Mouse (Mus musculus): Measurements from ENCODE around the gene 2310061I04Rik. TPM values are rescaled to one million over a fixed set of nuclear protein-coding genes. Genes with fewer than 3 reads are reported as not detected.
"Not testable (repeated sequence)": the region's sequence is repeated elsewhere in the genome, so short reads cannot be mapped to it uniquely, and the experiment has no call there.

2310061I04Rik gene
- total RNA-seq (2021) (100 to 1,000 TPM in 1 of 2 experiments, 10 to 100 TPM in 1; 99.4 to 116 TPM), polyA plus RNA-seq (2012; rRNA removed) (164 and 176 TPM in 2 replicates)
- long read RNA-seq, transcript 2310061I04Rik-203 (6 exons, 1,193 nt): minor isoform, 6 of 90 reads
- long read RNA-seq, transcript 2310061I04Rik-204 (6 exons, 1,293 nt): major isoform, 81 of 90 reads
- long read RNA-seq, partial matches to known transcripts: 1 of 90 reads
- long read RNA-seq, other reads (novel, unspliced or antisense): 2 of 90 reads

GRCm38 (mm10) chr17:35896781-35897643 is at the start of gene 2310061I04Rik:
TSS of gene 2310061I04Rik (minus strand) at chr17:35897431.
- Histone ChIP-seq H3K27me3 (ENCODE audit: control insufficient read depth, insufficient read depth, low read length) (no peaks in the 10 kb centered on the region), H3K4me1 (ENCODE audit: control insufficient read depth, insufficient read depth, low read length) (peaks cover 5% of the 10 kb centered on the region), H3K4me3 (peak within 1 kb of the TSS; percentile 95), H3K27ac (peak within 1 kb of the TSS; percentile 90), H3K79me2 (replicated peaks; ENCODE audit: control insufficient read depth, insufficient read depth, low read length) (no peaks in the 10 kb centered on the region), H3K36me3 (ENCODE audit: control insufficient read depth, insufficient read depth, low read length) (no peaks in the 10 kb centered on the region), H3K9ac (ENCODE audit: low read depth, low read length) (peak within 1 kb of the TSS; percentile 98)
- whole genome bisulfite sequencing: 1% methylated on average over 75 of the region's 86 CpGs
- intact Hi-C loops (cut with DNase I): loop anchor here (1.0 to 2.0 kb wide), 2 partner anchors 17 to 20 kb away; partner anchors contain the start of genes Mrps18b and Ppp1r10
- peak; percentile 94 to 96 for DNase-seq
- TF ChIP-seq POLR2A (IDR thresholded peaks at IDR 0.05; ENCODE audit: insufficient read depth, low read depth, low read length): peak; percentile 17; the same call in 1 of the 2 replicates
- TF ChIP-seq EP300 (IDR thresholded peaks at IDR 0.05; ENCODE audit: insufficient read depth, low read depth, low read length): no peak
- no peak for TF ChIP-seq CTCF (IDR thresholded peaks at IDR 0.05)

GRCm38 (mm10) chr17:35939941-35940340 is 42.7 kb upstream of the 2310061I04Rik start:
- TF ChIP-seq EP300 (IDR thresholded peaks at IDR 0.05; ENCODE audit: insufficient read depth, low read depth, low read length): no peak
- TF ChIP-seq POLR2A (IDR thresholded peaks at IDR 0.05; ENCODE audit: insufficient read depth, low read depth, low read length): no peak
- no peak for TF ChIP-seq CTCF (IDR thresholded peaks at IDR 0.05)
- Histone ChIP-seq H3K4me1 (ENCODE audit: control insufficient read depth, insufficient read depth, low read length) (no peaks in the 10 kb centered on the region), H3K9ac (ENCODE audit: low read depth, low read length) (no peak overlapping the region), H3K36me3 (ENCODE audit: control insufficient read depth, insufficient read depth, low read length) (no peaks in the 10 kb centered on the region), H3K27me3 (ENCODE audit: control insufficient read depth, insufficient read depth, low read length) (no peaks in the 10 kb centered on the region), H3K79me2 (replicated peaks; ENCODE audit: control insufficient read depth, insufficient read depth, low read length) (no peaks in the 10 kb centered on the region), H3K27ac (no peak overlapping the region), H3K4me3 (no peak overlapping the region)
- 61% methylated on average over 1 of the region's 1 CpGs for WGBS
- intact Hi-C loops (cut with DNase I): loop anchor here (5.0 to 10.0 kb wide), 2 partner anchors 125 to 252 kb away; partner anchors contain the start of gene H2-T3
- DNase-seq: no peak

GRCm38 (mm10) chr17:35939108-35939507 is 41.9 kb upstream of the 2310061I04Rik start:
- H3K79me2 ChIP-seq (replicated peaks; ENCODE audit: control insufficient read depth, insufficient read depth, low read length): no peaks in the 10 kb centered on the region
- TF ChIP-seq CTCF (IDR thresholded peaks at IDR 0.05): no peak
- no peak for TF ChIP-seq POLR2A (IDR thresholded peaks at IDR 0.05; ENCODE audit: insufficient read depth, low read depth, low read length)
- no peak for TF ChIP-seq EP300 (IDR thresholded peaks at IDR 0.05; ENCODE audit: insufficient read depth, low read depth, low read length)
- H3K4me3 ChIP-seq: no peak overlapping the region
- DNase-seq: no peak
- intact Hi-C loops (cut with DNase I): loop anchor here (5.0 to 10.0 kb wide), 2 partner anchors 126 to 253 kb away; partner anchors contain the start of gene H2-T3
- no peaks in the 10 kb centered on the region for H3K27me3 ChIP-seq (ENCODE audit: control insufficient read depth, insufficient read depth, low read length)
- H3K27ac ChIP-seq: no peak overlapping the region
- no peaks in the 10 kb centered on the region for H3K4me1 ChIP-seq (ENCODE audit: control insufficient read depth, insufficient read depth, low read length)
- no peak overlapping the region for H3K9ac ChIP-seq (ENCODE audit: low read depth, low read length)
- 68% methylated on average over 2 of the region's 2 CpGs for WGBS
- H3K36me3 ChIP-seq (ENCODE audit: control insufficient read depth, insufficient read depth, low read length): no peaks in the 10 kb centered on the region

- no peaks in the 10 kb centered on the region for H3K79me2 ChIP-seq (replicated peaks; ENCODE audit: control insufficient read depth, insufficient read depth, low read length)
- intact Hi-C loops (cut with DNase I): loop anchor here (1.0 to 10.0 kb wide), 3 partner anchors 55 to 254 kb away; partner anchors contain the start of gene H2-T3
- H3K27me3 ChIP-seq (ENCODE audit: control insufficient read depth, insufficient read depth, low read length): no peaks in the 10 kb centered on the region
- no peak; the same call in 1 of the 2 replicates for TF ChIP-seq CTCF (IDR thresholded peaks at IDR 0.05)
- peak; percentile 66; the same call in 1 of the 2 replicates for TF ChIP-seq EP300 (IDR thresholded peaks at IDR 0.05; ENCODE audit: insufficient read depth, low read depth, low read length)
- no peak overlapping the region for H3K9ac ChIP-seq (ENCODE audit: low read depth, low read length)
- 29% methylated on average over 2 of the region's 2 CpGs for WGBS
- H3K4me1 ChIP-seq (ENCODE audit: control insufficient read depth, insufficient read depth, low read length): no peaks in the 10 kb centered on the region
- H3K4me3 ChIP-seq: no peak overlapping the region
- peak in 1 of 2 experiments; percentile 37 for DNase-seq
- H3K36me3 ChIP-seq (ENCODE audit: control insufficient read depth, insufficient read depth, low read length): no peaks in the 10 kb centered on the region
- H3K27ac ChIP-seq: no peak overlapping the region
Measured at GRCm38 (mm10) chr17:35937700-35938348, 40.6 kb upstream of the 2310061I04Rik start.

GRCm38 (mm10) chr17:35935763-35936162 is 38.5 kb upstream of the 2310061I04Rik start:
- not testable (repeated sequence) for H3K27me3 ChIP-seq (ENCODE audit: control insufficient read depth, insufficient read depth, low read length); H3K79me2 ChIP-seq (replicated peaks; ENCODE audit: control insufficient read depth, insufficient read depth, low read length); H3K4me3 ChIP-seq; H3K9ac ChIP-seq (ENCODE audit: low read depth, low read length); H3K36me3 ChIP-seq (ENCODE audit: control insufficient read depth, insufficient read depth, low read length); H3K4me1 ChIP-seq (ENCODE audit: control insufficient read depth, insufficient read depth, low read length); H3K27ac ChIP-seq; DNase-seq
- 87% methylated on average over 14 of the region's 14 CpGs for WGBS
- intact Hi-C loops (cut with DNase I): loop anchor here (5.0 to 10.0 kb wide), 2 partner anchors 129 to 257 kb away; partner anchors contain the start of gene H2-T3

Measured in heart, adult 2 months (tissue).